Mouse (Mus musculus): Measurements from ENCODE around the gene Gm15448. TPM values are rescaled to one million over a fixed set of nuclear protein-coding genes. Genes with fewer than 3 reads are reported as not detected.
"Not testable (repeated sequence)": the region's sequence is repeated elsewhere in the genome, so short reads cannot be mapped to it uniquely, and the experiment has no call there.

Gene Gm15448
- not detected in 2 replicates for polyA plus RNA-seq (2014; fragmentation: Nextera tagmentation; extraction: Ambion mirVana)

DNA sequence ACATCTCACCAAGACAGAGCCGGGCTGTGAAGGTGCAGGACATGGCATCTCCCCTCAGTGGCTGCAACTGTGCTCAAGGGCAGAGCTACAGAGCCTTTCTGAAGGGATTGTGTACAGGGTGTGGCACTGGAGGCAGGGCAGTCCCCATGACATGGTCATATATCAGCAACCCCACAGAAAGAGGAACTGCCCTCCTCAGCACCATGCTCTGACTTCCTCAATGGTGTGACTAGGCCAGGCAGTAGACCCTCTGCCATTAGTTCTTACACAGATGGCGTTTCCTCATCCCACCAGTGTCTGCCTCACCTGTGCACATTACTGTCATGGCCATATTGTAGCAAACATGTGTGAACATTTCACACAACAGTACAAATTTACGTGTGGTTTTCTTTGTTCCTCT, at the start of gene Gm15448:
Gm15448 (minus strand) TSS at position 89 of the 400 bp plus-strand sequence.
- not testable (repeated sequence) for DNase-seq (ENCODE audit: low spot score); H3K36me3 ChIP-seq (ENCODE audit: control insufficient read depth, insufficient read depth, low read length); H3K9me3 ChIP-seq (ENCODE audit: control insufficient read depth, low read length); H3K4me1 ChIP-seq (ENCODE audit: control insufficient read depth, insufficient read depth, low read length); ATAC-seq (ENCODE audit: insufficient read depth, low FRiP score, low TSS enrichment); H3K4me3 ChIP-seq (ENCODE audit: low read depth, low read length); H3K4me2 ChIP-seq (ENCODE audit: low read depth); H3K27me3 ChIP-seq (ENCODE audit: control insufficient read depth, insufficient read depth, low read length); H3K27ac ChIP-seq (ENCODE audit: low read depth, low read length); H3K9ac ChIP-seq (ENCODE audit: low read length)
- WGBS = 60% methylated on average over 1 of the region's 3 CpGs

DNA sequence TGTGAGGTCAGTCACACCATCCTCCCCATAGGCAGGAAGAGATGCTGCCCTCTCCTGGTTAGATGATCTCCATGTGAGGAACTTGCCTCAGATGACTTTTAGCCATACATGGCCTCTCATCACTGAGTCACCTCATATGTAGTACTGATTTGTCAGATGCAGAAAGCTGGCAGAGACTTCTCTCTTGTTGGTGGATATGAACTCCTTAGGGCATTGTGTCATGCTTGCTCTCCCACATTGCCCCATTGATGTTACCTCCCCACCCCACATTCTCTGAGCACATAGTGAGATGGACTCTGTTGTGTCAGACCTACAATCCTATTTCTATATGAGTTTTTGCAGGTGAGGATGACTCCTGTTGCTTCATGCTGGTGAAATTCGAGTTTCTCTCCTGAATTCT, 49.5 kb upstream of the Gm15448 start:
- H3K4me3 ChIP-seq (ENCODE audit: low read depth, low read length); H3K9me3 ChIP-seq (ENCODE audit: control insufficient read depth, low read length); DNase-seq (ENCODE audit: low spot score); ATAC-seq (ENCODE audit: insufficient read depth, low FRiP score, low TSS enrichment); H3K36me3 ChIP-seq (ENCODE audit: control insufficient read depth, insufficient read depth, low read length); H3K4me2 ChIP-seq (ENCODE audit: low read depth); H3K4me1 ChIP-seq (ENCODE audit: control insufficient read depth, insufficient read depth, low read length); H3K9ac ChIP-seq (ENCODE audit: low read length); H3K27me3 ChIP-seq (ENCODE audit: control insufficient read depth, insufficient read depth, low read length); H3K27ac ChIP-seq (ENCODE audit: low read depth, low read length): not testable (repeated sequence)
- WGBS = no CpG with 5 or more reads among the region's 1 CpGs

DNA sequence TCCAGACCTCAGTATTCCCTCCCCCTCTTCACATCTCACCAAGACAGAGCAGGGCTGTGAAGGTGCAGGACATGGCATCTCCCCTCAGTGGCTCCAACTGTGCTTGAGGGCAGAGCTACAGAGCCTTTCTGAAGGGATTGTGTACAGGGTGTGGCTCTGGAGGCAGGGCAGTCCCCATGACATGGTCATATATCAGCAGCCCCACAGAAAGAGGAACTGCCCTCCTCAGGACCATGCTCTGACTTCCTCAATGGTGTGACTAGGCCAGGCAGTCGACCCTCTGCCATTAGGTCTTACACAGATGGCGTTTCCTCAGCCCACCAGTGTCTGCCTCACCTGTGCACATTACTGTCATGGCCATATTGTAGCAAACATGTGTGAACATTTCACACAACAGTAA, 19.5 kb upstream of the Gm15448 start, which contains the start of gene Pira2:
Pira2 (minus strand) TSS at position 101 of the 400 bp plus-strand sequence.
- H3K27me3 ChIP-seq (ENCODE audit: control insufficient read depth, insufficient read depth, low read length); ATAC-seq (ENCODE audit: insufficient read depth, low FRiP score, low TSS enrichment); H3K9me3 ChIP-seq (ENCODE audit: control insufficient read depth, low read length); H3K27ac ChIP-seq (ENCODE audit: low read depth, low read length); H3K9ac ChIP-seq (ENCODE audit: low read length); DNase-seq (ENCODE audit: low spot score); H3K36me3 ChIP-seq (ENCODE audit: control insufficient read depth, insufficient read depth, low read length); H3K4me2 ChIP-seq (ENCODE audit: low read depth); H3K4me3 ChIP-seq (ENCODE audit: low read depth, low read length); H3K4me1 ChIP-seq (ENCODE audit: control insufficient read depth, insufficient read depth, low read length): not testable (repeated sequence)
- no CpG with 5 or more reads among the region's 2 CpGs for WGBS

DNA sequence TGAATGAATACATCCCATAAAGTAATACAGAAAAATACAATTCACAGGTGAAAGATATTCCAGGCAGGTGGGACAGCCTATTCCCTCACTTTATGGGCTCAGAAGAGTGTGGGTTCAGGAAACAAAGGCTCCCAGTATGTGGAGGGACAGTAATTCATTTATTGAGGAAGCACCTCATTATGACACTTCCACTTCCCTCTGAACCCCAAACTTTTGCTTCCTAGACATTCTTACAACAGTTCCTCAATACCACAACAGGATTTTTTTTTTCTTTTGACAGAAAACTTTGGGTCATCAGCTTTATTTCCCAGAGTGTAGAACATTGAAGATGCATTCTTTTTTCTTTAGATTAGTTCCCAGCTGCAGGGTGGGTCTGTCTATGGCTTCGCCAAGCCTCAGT, 12.4 kb upstream of the Gm15448 start:
- H3K4me1 ChIP-seq (ENCODE audit: control insufficient read depth, insufficient read depth, low read length); H3K27ac ChIP-seq (ENCODE audit: low read depth, low read length); H3K4me3 ChIP-seq (ENCODE audit: low read depth, low read length); DNase-seq (ENCODE audit: low spot score); H3K9ac ChIP-seq (ENCODE audit: low read length); H3K9me3 ChIP-seq (ENCODE audit: control insufficient read depth, low read length); H3K4me2 ChIP-seq (ENCODE audit: low read depth); H3K27me3 ChIP-seq (ENCODE audit: control insufficient read depth, insufficient read depth, low read length); ATAC-seq (ENCODE audit: insufficient read depth, low FRiP score, low TSS enrichment); H3K36me3 ChIP-seq (ENCODE audit: control insufficient read depth, insufficient read depth, low read length): not testable (repeated sequence)
- no CpG with 5 or more reads among the region's 1 CpGs for WGBS

DNA sequence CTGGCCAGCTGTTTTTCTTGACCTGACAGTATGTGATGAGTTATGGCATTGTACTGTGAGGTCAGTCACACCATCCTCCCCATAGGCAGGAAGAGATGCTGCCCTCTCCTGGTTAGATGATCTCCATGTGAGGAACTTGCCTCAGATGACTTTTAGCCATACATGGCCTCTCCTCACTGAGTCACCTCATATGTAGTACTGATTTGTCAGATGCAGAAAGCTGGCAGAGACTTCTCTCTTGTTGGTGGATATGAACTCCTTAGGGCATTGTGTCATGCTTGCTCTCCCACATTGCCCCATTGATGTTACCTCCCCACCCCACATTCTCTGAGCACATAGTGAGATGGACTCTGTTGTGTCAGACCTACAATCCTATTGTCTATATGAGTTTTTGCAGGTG, 5.1 kb upstream of the Gm15448 start:
- not testable (repeated sequence) for H3K36me3 ChIP-seq (ENCODE audit: control insufficient read depth, insufficient read depth, low read length)

DNA sequence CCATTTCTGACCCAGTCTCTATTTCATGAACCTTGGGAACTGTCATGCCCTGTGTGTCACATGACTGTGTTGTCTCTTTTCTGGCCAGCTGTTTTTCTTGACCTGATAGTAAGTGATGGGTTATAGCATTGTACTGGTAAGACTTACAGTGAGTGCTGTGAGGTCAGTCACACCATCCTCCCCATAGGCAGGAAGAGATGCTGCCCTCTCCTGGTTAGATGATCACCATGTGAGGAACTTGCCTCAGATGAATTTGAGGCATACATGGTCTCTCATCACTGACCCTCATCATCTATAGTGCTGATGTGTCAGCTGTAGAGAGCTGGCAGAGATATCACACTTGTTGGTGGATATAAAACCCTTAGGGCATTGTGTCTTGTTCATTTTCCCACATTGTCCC, 13.6 kb downstream of the Gm15448 start:
- H3K9ac ChIP-seq (ENCODE audit: low read length); H3K27me3 ChIP-seq (ENCODE audit: control insufficient read depth, insufficient read depth, low read length); ATAC-seq (ENCODE audit: insufficient read depth, low FRiP score, low TSS enrichment); H3K36me3 ChIP-seq (ENCODE audit: control insufficient read depth, insufficient read depth, low read length); H3K4me2 ChIP-seq (ENCODE audit: low read depth); H3K9me3 ChIP-seq (ENCODE audit: control insufficient read depth, low read length); H3K4me3 ChIP-seq (ENCODE audit: low read depth, low read length); DNase-seq (ENCODE audit: low spot score); H3K4me1 ChIP-seq (ENCODE audit: control insufficient read depth, insufficient read depth, low read length); H3K27ac ChIP-seq (ENCODE audit: low read depth, low read length): not testable (repeated sequence)

More for the DNA sequence above, 5.1 kb upstream of the Gm15448 start:
- not testable (repeated sequence) for H3K4me1 ChIP-seq (ENCODE audit: control insufficient read depth, insufficient read depth, low read length); H3K9me3 ChIP-seq (ENCODE audit: control insufficient read depth, low read length); H3K9ac ChIP-seq (ENCODE audit: low read length); ATAC-seq (ENCODE audit: insufficient read depth, low FRiP score, low TSS enrichment); H3K27ac ChIP-seq (ENCODE audit: low read depth, low read length); DNase-seq (ENCODE audit: low spot score); H3K27me3 ChIP-seq (ENCODE audit: control insufficient read depth, insufficient read depth, low read length); H3K4me2 ChIP-seq (ENCODE audit: low read depth); H3K4me3 ChIP-seq (ENCODE audit: low read depth, low read length)

DNA sequence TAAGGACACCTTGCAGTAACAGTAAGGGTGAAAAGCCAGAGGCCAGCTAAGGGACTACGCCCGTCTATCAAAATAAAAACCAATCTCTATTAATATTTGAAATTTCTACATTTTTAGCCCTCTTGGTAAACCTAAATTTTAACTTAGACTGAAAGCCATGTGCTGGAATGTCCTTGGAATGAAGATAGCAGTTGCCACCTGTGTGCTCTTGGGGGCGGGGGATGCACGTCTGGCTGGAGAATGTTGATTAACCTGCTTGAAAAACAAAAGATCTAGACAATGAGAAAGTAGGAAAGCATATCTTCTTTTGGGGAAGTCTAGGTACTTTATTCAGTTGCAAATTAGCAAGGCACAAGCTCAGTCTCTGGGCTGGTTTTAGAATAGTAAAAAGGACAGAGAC, 22.6 kb downstream of the Gm15448 start:
- H3K4me1 ChIP-seq (ENCODE audit: control insufficient read depth, insufficient read depth, low read length); H3K36me3 ChIP-seq (ENCODE audit: control insufficient read depth, insufficient read depth, low read length); ATAC-seq (ENCODE audit: insufficient read depth, low FRiP score, low TSS enrichment); H3K4me3 ChIP-seq (ENCODE audit: low read depth, low read length); H3K9ac ChIP-seq (ENCODE audit: low read length); DNase-seq (ENCODE audit: low spot score); H3K9me3 ChIP-seq (ENCODE audit: control insufficient read depth, low read length); H3K27me3 ChIP-seq (ENCODE audit: control insufficient read depth, insufficient read depth, low read length); H3K27ac ChIP-seq (ENCODE audit: low read depth, low read length); H3K4me2 ChIP-seq (ENCODE audit: low read depth): not testable (repeated sequence)
- WGBS = 89% methylated on average over 4 of the region's 4 CpGs

DNA sequence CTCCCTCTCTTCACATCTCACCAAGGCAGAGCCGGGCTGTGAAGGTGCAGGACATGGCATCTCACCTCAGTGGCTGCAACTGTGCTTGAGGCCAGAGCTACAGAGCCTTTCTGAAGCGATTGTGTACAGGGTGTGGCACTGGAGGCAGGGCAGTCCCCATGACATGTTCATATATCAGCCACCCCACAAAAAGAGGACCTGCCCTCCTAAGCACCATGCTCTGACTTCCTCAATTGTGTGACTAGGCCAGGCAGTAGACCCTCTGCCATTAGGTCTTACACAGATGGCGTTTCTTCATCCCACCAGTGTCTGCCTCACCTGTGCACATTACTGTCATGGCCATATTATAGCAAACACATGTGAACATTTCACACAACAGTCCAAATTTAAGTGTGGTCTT, 25.5 kb downstream of the Gm15448 start:
- H3K4me2 ChIP-seq (ENCODE audit: low read depth); ATAC-seq (ENCODE audit: insufficient read depth, low FRiP score, low TSS enrichment): not testable (repeated sequence)
- WGBS = 66% methylated on average over 3 of the region's 3 CpGs

DNA sequence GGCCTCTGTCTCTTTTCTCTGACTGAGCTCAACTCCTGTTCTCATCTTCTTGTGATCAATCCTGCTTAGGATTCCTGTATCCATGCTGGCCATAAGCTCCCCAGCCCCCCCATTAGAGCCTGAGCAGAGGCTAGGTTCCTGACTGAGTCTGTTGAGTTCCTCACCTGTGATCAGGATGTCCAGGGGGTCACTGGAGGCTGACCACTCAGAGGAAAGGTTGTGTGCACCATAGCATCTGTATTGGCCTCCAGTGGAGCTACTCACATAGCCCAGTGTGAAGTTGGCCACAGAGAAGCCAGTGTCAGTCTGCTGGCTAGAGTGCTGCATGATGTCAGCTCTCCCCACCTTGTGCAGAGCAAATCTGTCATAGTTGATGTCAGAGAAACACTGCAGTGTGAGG, 29.2 kb downstream of the Gm15448 start:
- not testable (repeated sequence) for H3K4me3 ChIP-seq (ENCODE audit: low read depth, low read length); H3K4me2 ChIP-seq (ENCODE audit: low read depth); H3K27ac ChIP-seq (ENCODE audit: low read depth, low read length); DNase-seq (ENCODE audit: low spot score); H3K9me3 ChIP-seq (ENCODE audit: control insufficient read depth, low read length); H3K36me3 ChIP-seq (ENCODE audit: control insufficient read depth, insufficient read depth, low read length); ATAC-seq (ENCODE audit: insufficient read depth, low FRiP score, low TSS enrichment); H3K27me3 ChIP-seq (ENCODE audit: control insufficient read depth, insufficient read depth, low read length); H3K4me1 ChIP-seq (ENCODE audit: control insufficient read depth, insufficient read depth, low read length); H3K9ac ChIP-seq (ENCODE audit: low read length)

More for the DNA sequence above, 25.5 kb downstream of the Gm15448 start:
- not testable (repeated sequence) for H3K36me3 ChIP-seq (ENCODE audit: control insufficient read depth, insufficient read depth, low read length); H3K9me3 ChIP-seq (ENCODE audit: control insufficient read depth, low read length); H3K27me3 ChIP-seq (ENCODE audit: control insufficient read depth, insufficient read depth, low read length); H3K27ac ChIP-seq (ENCODE audit: low read depth, low read length); DNase-seq (ENCODE audit: low spot score); H3K9ac ChIP-seq (ENCODE audit: low read length); H3K4me1 ChIP-seq (ENCODE audit: control insufficient read depth, insufficient read depth, low read length); H3K4me3 ChIP-seq (ENCODE audit: low read depth, low read length)
